Mouse (Mus musculus): Measurements from ENCODE around the gene Rev3l.

DNA sequence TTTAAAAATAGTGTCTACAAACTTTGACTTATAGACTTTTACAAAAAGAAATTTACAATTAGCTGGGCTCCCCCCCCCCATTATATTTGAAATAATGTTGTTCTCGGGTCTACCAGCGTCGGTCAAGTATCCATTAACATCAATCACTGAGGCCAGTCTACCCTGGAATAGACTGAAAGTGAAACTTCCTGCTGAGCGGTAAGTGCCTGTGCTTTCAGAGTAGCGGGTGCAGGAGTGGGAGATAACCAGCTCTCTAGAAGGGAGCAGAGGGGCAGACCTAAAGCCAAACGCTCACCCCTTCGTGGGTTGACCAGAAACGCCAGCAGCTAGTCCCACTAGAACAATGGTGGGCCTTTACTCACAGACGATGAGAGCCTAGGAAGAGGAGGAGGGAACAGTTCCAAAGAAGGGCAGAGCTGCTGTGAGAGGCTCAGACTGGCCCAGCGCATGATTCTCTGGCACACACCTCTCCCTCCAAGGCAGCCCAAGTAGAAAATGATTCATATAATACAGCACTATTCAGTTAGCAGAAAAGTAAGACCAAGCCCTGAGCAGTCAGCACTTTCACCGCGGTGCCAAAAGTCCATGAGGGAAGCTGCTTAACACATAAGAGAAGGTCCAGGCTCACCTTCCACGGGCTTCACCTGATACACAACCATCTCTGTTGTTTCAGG, 177.0 kb downstream of the Rev3l start:
- no peak for TF ChIP-seq POLR2A (IDR thresholded peaks at IDR 0.05; ENCODE audit: extremely low read depth, insufficient read depth, low read length)
- TF ChIP-seq CTCF (IDR thresholded peaks at IDR 0.05; ENCODE audit: low read depth, low read length), result no peak
